Mouse (Mus musculus): ENCODE measurements around the gene Pitpnm2. TPM values are rescaled to one million over a fixed set of nuclear protein-coding genes. Genes with fewer than 3 reads are reported as not detected.

Gene Pitpnm2
- polyA plus RNA-seq, 1 experiment: 5.3 TPM

GRCm38 (mm10) chr5:124287616-124288247 lies 38.2 kb upstream of the Pitpnm2 start:
- Histone ChIP-seq H3ac (ENCODE audit: control insufficient read depth, insufficient read length) (no peak overlapping the region), H3K79me2 (ENCODE audit: control insufficient read depth, insufficient read depth) (no peaks in the 10 kb centered on the region), H3K4me2 (ENCODE audit: low read depth) (no peak overlapping the region), H3K4me3 (no peak overlapping the region), H3K27me3 (ENCODE audit: control insufficient read depth, insufficient read depth, insufficient read length) (no peaks in the 10 kb centered on the region), H3K36me3 (ENCODE audit: control insufficient read depth, insufficient read depth) (peaks cover 16% of the 10 kb centered on the region)
- TF ChIP-seq E2F4 (IDR thresholded peaks at IDR 0.05; ENCODE audit: insufficient read depth) (no peak), MYOD1 (IDR thresholded peaks at IDR 0.05; ENCODE audit: control insufficient read depth in 1 of 3, insufficient read length in 2 of 3, low read depth in 2 of 3) (no peak), MAX (IDR thresholded peaks at IDR 0.05; ENCODE audit: low read depth) (no peak), TCF12 (IDR thresholded peaks at IDR 0.05; ENCODE audit: insufficient read depth, poor library complexity, severe bottlenecking) (no peak), TCF3 (IDR thresholded peaks at IDR 0.05; ENCODE audit: insufficient read length, low read depth) (no peak), USF1 (IDR thresholded peaks at IDR 0.05; ENCODE audit: low read depth) (no peak), MYOG (IDR thresholded peaks at IDR 0.05; ENCODE audit: control insufficient read depth in 1 of 3, insufficient read depth in 1 of 3, insufficient read length in 2 of 3, low read depth in 2 of 3) (no peak), CEBPB (IDR thresholded peaks at IDR 0.05; ENCODE audit: insufficient read depth, poor library complexity, severe bottlenecking) (no peak), POLR2A (IDR thresholded peaks at IDR 0.05; ENCODE audit: insufficient read length, low read depth) (no peak), POLR2AphosphoS2 (IDR thresholded peaks at IDR 0.05; ENCODE audit: insufficient read length, low read depth) (no peak), REST (IDR thresholded peaks at IDR 0.05; ENCODE audit: insufficient read depth, insufficient read length) (no peak), SRF (IDR thresholded peaks at IDR 0.05; ENCODE audit: control insufficient read depth, insufficient read length, low read depth) (no peak)

GRCm38 (mm10) chr5:124284330-124284729 lies 34.8 kb upstream of the Pitpnm2 start:
- H3K27me3 ChIP-seq (ENCODE audit: control insufficient read depth, insufficient read depth, insufficient read length): no peaks in the 10 kb centered on the region
- no peak for TF ChIP-seq POLR2A (IDR thresholded peaks at IDR 0.05; ENCODE audit: insufficient read length, low read depth)
- TF ChIP-seq CEBPB (IDR thresholded peaks at IDR 0.05; ENCODE audit: insufficient read depth, poor library complexity, severe bottlenecking): no peak
- no peak overlapping the region for H3K4me2 ChIP-seq (ENCODE audit: low read depth)
- no peak overlapping the region for H3K4me3 ChIP-seq
- H3ac ChIP-seq (ENCODE audit: control insufficient read depth, insufficient read length): no peak overlapping the region
- H3K79me2 ChIP-seq (ENCODE audit: control insufficient read depth, insufficient read depth): no peaks in the 10 kb centered on the region
- peaks cover 13% of the 10 kb centered on the region for H3K36me3 ChIP-seq (ENCODE audit: control insufficient read depth, insufficient read depth)

- no peak overlapping the region for H3ac ChIP-seq (ENCODE audit: control insufficient read depth, insufficient read length)
- no peaks in the 10 kb centered on the region for H3K79me2 ChIP-seq (ENCODE audit: control insufficient read depth, insufficient read depth)
- TF ChIP-seq SRF (IDR thresholded peaks at IDR 0.05; ENCODE audit: control insufficient read depth, insufficient read length, low read depth): no peak
- TF ChIP-seq USF1 (IDR thresholded peaks at IDR 0.05; ENCODE audit: low read depth): no peak
- no peak for TF ChIP-seq E2F4 (IDR thresholded peaks at IDR 0.05; ENCODE audit: insufficient read depth)
- TF ChIP-seq MYOD1 (IDR thresholded peaks at IDR 0.05; ENCODE audit: control insufficient read depth in 1 of 3, insufficient read length in 2 of 3, low read depth in 2 of 3): no peak
- no peak for TF ChIP-seq POLR2AphosphoS2 (IDR thresholded peaks at IDR 0.05; ENCODE audit: insufficient read length, low read depth)
- H3K4me3 ChIP-seq: no peak overlapping the region
- H3K36me3 ChIP-seq (ENCODE audit: control insufficient read depth, insufficient read depth): peaks cover 13% of the 10 kb centered on the region
- H3K4me2 ChIP-seq (ENCODE audit: low read depth): no peak overlapping the region
- no peaks in the 10 kb centered on the region for H3K27me3 ChIP-seq (ENCODE audit: control insufficient read depth, insufficient read depth, insufficient read length)
These were observed 33.3 kb upstream of the Pitpnm2 start for GRCm38 (mm10) chr5:124282854-124283253.

GRCm38 (mm10) chr5:124270226-124270625 lies 20.7 kb upstream of the Pitpnm2 start:
- Histone ChIP-seq H3K36me3 (ENCODE audit: control insufficient read depth, insufficient read depth) (no peaks in the 10 kb centered on the region), H3K27me3 (ENCODE audit: control insufficient read depth, insufficient read depth, insufficient read length) (no peaks in the 10 kb centered on the region), H3K79me2 (ENCODE audit: control insufficient read depth, insufficient read depth) (no peaks in the 10 kb centered on the region), H3K4me3 (no peak overlapping the region), H3K4me2 (ENCODE audit: low read depth) (no peak overlapping the region), H3ac (ENCODE audit: control insufficient read depth, insufficient read length) (no peak overlapping the region)
- TF ChIP-seq SRF (IDR thresholded peaks at IDR 0.05; ENCODE audit: control insufficient read depth, insufficient read length, low read depth): no peak

- Histone ChIP-seq H3K79me2 (ENCODE audit: control insufficient read depth, insufficient read depth) (no peaks in the 10 kb centered on the region), H3K4me3 (no peak overlapping the region), H3K4me2 (ENCODE audit: low read depth) (no peak overlapping the region), H3K36me3 (ENCODE audit: control insufficient read depth, insufficient read depth) (no peaks in the 10 kb centered on the region), H3ac (ENCODE audit: control insufficient read depth, insufficient read length) (no peak overlapping the region), H3K27me3 (ENCODE audit: control insufficient read depth, insufficient read depth, insufficient read length) (no peaks in the 10 kb centered on the region)
- TF ChIP-seq E2F4 (IDR thresholded peaks at IDR 0.05; ENCODE audit: insufficient read depth): no peak
- no peak for TF ChIP-seq MAX (IDR thresholded peaks at IDR 0.05; ENCODE audit: low read depth)
- no peak for TF ChIP-seq TCF3 (IDR thresholded peaks at IDR 0.05; ENCODE audit: insufficient read length, low read depth)
- TF ChIP-seq TCF12 (IDR thresholded peaks at IDR 0.05; ENCODE audit: insufficient read depth, poor library complexity, severe bottlenecking): no peak
- no peak for TF ChIP-seq CEBPB (IDR thresholded peaks at IDR 0.05; ENCODE audit: insufficient read depth, poor library complexity, severe bottlenecking)
- TF ChIP-seq MYOG (IDR thresholded peaks at IDR 0.05; ENCODE audit: control insufficient read depth in 1 of 3, insufficient read depth in 1 of 3, insufficient read length in 2 of 3, low read depth in 2 of 3): no peak
- TF ChIP-seq USF1 (IDR thresholded peaks at IDR 0.05; ENCODE audit: low read depth): no peak
- TF ChIP-seq MYOD1 (IDR thresholded peaks at IDR 0.05; ENCODE audit: control insufficient read depth in 1 of 3, insufficient read length in 2 of 3, low read depth in 2 of 3): no peak
- no peak for TF ChIP-seq POLR2AphosphoS2 (IDR thresholded peaks at IDR 0.05; ENCODE audit: insufficient read length, low read depth)
- TF ChIP-seq SRF (IDR thresholded peaks at IDR 0.05; ENCODE audit: control insufficient read depth, insufficient read length, low read depth): no peak
- no peak for TF ChIP-seq REST (IDR thresholded peaks at IDR 0.05; ENCODE audit: insufficient read depth, insufficient read length)
- TF ChIP-seq POLR2A (IDR thresholded peaks at IDR 0.05; ENCODE audit: insufficient read length, low read depth): no peak
These were observed 20.1 kb upstream of the Pitpnm2 start for GRCm38 (mm10) chr5:124269661-124270060.
